Mouse (Mus musculus): ENCODE data around the gene Dhx9.
A peak's percentile ranks its signal among the peaks of the same experiment; 100 is the strongest.
"Not testable (repeated sequence)": the region's sequence is repeated elsewhere in the genome, so short reads cannot be mapped to it uniquely, and the experiment has no call there.

Dhx9 gene

GRCm38 (mm10) chr1:153417805-153418204 lies 69.7 kb downstream of the Dhx9 start:
- not testable (repeated sequence) for DNase-seq (ENCODE audit: low spot score in 2 of 2)

DNA sequence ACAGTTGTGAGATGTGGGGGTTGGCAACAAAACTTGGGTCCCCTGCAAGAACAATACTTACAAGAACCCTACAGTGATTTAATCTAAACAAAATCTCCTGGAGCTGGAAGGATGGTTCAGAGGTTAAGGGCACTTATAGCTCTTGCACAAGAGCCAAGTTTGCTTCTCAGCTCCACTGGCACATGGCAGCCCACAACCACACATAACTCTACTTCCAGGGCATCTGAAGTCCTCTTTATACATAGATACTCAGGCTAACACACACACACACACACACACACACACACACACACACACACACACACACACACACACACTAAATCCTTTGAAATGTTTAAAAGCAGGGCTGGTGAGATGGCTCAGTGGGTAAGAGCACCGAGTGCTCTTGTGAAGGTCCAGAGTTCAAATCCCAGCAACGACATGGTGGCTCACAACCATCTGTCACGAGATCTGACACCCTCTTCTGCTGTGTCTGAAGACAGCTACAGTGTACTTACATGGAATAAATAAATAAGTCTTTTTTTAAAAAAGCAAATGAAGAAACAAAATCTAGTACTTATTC lies 71.1 kb downstream of the Dhx9 start:
- DNase-seq (ENCODE audit: low spot score in 2 of 2): not testable (repeated sequence)

DNA sequence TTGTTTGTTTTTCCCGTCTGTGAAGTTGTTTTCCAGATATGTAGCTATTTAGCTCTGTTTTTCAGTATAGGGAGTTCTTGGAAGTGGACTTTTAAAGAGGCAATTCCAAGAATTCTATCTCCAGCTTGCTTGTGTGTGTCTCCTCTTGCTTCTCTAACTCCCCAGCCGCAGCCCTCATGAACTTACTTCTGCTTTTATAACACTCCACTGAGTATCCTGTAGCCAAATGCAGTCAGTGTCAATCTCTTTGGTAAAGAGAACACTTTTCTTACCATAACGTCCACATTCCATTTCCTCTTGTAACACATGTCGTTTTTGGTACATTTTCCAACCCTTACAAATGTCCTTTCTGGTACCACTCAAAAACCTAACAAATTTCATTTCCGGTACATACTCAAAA lies 71.7 kb downstream of the Dhx9 start:
- not testable (repeated sequence) for DNase-seq (ENCODE audit: low spot score in 2 of 2)

DNA sequence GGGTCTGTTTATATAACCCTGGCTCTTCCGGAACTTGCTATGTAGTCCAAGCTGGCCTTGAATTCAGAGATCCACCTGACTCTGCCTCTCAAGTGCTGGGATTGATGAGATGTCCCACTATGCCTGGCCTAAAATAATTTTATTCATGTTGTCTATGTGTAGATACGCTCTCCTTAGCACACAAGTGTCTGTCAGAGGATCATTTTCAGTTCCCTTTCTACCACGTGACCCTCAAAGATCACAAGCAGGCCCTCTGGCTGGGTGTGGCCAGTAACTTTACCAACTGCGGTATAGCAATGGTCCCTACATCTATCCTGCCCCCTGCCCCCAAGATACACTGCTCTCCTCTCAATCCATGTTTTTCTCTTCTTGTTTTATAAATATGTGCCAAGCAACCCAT lies 72.5 kb downstream of the Dhx9 start:
- peak; percentile 74 to 87 for DNase-seq (ENCODE audit: low spot score in 2 of 2)

DNA sequence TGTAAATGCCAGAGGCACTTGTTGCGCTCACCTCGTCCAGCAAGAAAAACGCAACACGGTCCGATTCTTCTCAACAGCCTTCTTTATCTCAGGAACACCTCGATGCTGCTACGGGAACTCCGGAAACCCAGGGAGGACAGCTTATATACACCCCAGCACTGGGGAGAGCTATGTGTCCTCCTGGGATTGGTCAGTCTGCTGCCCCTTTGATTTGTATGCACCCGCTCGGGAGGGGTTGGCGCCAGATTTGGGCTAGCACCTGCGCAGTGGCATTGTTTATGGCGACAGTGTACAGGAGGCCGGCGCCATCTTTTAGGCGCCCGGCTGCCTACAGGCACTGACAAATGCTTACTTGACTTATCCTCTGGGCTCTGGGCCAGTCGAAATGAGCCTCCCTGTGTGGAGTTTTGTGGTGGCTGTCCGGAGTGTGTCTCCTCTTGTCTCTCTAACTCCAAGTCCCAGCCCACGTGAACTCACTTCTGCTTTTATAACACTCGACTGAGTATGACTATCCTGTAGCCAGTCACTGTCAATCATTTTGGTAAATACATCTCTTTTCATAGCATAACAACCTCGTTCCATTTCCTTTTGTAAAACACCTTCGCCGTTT lies 73.2 kb downstream of the Dhx9 start:
- DNase-seq (ENCODE audit: low spot score in 2 of 2): peak; percentile 84 to 88

- peak; percentile 12 to 15 for DNase-seq (ENCODE audit: low spot score in 2 of 2)
Observed at GRCm38 (mm10) chr1:153413397-153414020, 74.0 kb downstream of the Dhx9 start.

DNA sequence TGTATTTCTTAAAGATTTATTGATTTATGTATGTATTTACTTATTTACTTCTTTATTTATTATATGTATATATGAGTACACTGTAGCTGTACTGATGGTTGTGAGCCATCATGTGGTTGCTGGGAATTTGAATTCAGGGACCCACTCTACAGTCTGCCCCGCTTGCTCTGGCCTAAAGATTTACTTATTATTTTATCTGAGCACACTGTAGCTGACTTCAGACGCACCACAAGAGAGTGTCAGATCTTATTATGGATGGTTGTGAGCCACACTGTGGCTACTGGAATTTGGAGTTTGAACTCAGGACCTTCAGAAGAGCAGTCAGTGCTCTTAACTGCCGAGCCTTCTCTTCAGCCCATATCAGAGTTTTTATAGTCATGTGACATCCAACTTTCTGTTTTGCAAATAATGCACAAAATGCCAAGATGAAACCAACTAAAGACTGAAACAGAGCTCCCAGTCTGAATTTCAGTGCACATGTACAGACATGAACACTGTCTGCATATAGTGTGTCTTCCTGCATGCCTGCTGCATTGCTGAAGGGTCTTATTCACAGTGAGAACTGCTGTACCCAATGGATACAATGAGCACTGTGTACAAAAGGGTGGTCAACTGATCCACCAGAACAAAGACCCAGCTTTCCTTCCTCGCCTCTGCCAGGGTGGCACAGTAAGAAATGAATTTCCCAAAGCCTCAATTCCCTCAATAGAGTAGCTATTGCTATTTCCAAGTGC lies 74.6 kb downstream of the Dhx9 start:
- DNase-seq (ENCODE audit: low spot score in 2 of 2): not testable (repeated sequence)

- DNase-seq (ENCODE audit: low spot score in 2 of 2): no peak
Observed at GRCm38 (mm10) chr1:153411723-153412122, 75.7 kb downstream of the Dhx9 start.

- DNase-seq (ENCODE audit: low spot score in 2 of 2): not testable (repeated sequence)
Observed at GRCm38 (mm10) chr1:153410915-153411314, 76.5 kb downstream of the Dhx9 start.

DNA sequence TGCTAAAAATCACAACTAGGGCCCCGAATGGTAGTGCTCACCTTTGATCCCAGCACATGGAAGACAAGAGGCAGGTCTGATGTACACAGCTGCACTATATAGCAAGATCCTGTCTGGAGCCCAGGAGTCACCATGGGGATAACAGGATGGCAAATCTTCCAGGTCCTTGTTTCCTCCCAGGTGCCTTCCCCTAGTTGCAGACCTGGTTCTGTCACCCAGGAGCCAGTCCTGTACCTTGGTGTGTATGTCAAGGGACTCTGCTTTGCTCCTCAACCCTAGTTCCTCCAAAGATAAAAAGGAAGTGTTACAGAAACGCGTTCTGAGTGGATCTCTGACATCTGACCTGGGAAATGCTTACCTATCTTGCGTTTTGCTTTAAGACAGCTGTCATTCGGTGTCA lies 79.2 kb downstream of the Dhx9 start:
- not testable (repeated sequence) for DNase-seq (ENCODE audit: low spot score in 2 of 2)

DNA sequence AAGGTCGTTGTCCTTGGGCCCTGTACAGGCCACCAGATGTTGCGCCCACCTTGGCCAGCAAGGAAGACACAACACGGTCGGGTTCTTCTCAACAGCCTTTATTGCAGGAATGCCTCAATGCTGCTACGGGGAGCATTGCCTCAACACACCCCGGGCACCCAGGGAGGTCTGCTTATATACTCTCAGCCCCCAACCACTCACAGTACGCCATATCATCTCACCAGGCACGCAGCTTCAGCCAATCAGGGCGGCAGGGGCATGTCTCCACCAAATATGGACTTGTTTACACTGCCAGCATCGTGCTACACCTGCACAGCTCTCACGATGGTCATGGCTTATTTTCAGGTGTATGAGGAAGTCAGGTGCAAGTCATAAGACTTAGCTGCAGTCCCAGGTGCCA lies 79.8 kb downstream of the Dhx9 start:
- DNase-seq (ENCODE audit: low spot score in 2 of 2): not testable (repeated sequence)
